Mouse (Mus musculus): Measurements from ENCODE around the gene Slc35f3. TPM values are rescaled to one million over a fixed set of nuclear protein-coding genes. Genes with fewer than 3 reads are reported as not detected.

Gene Slc35f3
- not detected in 2 replicates for polyA plus RNA-seq (2012; ENCODE audit: low replicate concordance)

DNA sequence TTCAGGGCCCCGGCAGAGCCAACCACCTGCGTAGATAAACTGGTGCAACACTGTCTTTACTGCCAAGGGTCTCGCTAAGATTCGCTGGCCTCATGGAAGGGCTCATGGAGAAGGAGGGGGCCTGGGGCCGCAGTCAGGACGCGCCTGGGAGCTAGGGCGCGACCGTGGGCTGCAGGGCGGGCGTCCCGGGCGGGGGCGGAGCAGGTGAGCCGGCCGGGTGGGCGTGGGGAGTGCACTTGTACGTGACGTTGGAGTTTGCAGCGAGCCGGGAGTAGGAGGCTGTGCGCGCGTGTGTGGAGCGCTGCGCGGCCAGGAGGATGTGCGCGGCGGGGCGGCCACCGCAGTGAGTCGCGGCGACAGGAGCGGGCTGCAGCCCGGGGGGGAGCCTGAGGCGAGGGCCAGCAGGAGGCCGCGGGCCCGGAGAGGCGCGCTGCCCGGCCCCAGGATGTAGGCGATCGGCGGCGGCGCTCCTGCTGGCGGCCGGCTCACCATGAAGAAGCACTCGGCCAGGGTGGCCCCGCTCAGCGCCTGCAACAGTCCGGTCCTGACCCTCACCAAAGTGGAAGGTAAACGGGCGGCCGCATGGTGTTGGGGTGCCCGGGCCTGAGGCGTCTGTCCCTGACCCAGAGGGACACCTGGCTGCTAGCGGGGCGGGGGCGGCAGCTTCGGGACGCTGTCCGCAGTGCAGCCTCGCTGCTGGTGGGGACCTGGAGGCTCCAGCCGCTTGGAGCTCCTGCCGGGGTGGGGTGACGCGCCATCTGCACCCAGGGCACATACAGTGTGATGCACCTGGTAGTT, at the start of gene Slc35f3:
Gene Slc35f3 (plus strand): TSS at position 263 of the 798 bp plus-strand sequence.

DNA sequence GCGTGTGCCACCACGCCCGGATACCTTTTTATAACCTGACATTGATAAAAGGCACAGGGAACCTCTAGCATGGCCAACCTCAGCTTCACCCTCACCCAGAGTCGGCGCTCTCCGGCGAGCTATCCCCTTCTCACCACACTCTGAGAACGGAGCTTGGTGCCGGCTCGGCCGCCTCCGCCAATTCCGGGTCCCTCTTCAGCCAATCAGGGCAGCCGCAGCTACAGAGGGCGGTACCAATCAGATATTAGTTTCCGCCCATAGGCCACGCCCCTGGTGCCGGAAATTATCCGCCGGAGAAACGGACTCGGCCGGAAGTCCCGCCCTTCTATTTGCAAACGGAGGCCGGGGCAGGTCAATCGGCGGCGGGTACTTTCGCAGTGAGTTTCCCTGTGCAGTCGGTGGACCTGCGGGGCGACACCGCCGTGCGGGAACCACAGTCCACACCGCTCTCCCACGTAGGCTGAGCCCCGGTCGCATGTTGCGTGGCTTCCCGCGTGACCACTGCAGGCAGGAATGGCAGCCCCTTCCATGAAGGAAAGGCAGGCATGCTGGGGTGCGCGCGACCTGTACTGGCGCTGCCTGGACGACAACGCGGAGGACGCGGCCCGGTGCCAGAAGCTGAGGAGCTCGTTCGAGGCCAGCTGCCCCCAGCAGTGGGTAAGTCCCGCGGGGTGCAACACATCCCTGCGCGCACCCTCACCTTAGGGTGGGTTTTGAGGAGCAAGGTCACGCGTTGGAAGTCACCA, 124.0 kb downstream of the Slc35f3 start, which contains the start of gene Coa6:
Gene Coa6 (plus strand): TSS at position 342 of the 746 bp plus-strand sequence.

Other genes starting within 250 kb of the Slc35f3 start
- 30.9 and 43.0 TPM in 2 replicates for gene Coa6, start 124.0 kb downstream of the Slc35f3 start, polyA plus RNA-seq (2012; ENCODE audit: low replicate concordance)
- gene Tarbp1, start 176.5 kb downstream of the Slc35f3 start, polyA plus RNA-seq (2012; ENCODE audit: low replicate concordance): 2.2 and 5.7 TPM in 2 replicates